Mouse (Mus musculus) heart, postnatal 0 days (tissue): ENCODE measurements around the gene Dpm2.

Source experiments
- CTCF ChIP-seq: IDR thresholded peaks from 2 replicates; pipeline ENCODE4 v1.5.1; 2016; ENCODE audit warnings: antibody characterized with exemption, control low read depth, low read depth
- EP300 ChIP-seq: IDR thresholded peaks from 2 replicates; pipeline ENCODE4 v1.6.1; 2016; ENCODE audit warnings: antibody characterized with exemption, low read depth

- TF ChIP-seq CTCF (no peak), EP300 (no peak)
These were observed 32.2 kb upstream of the Dpm2 start for GRCm38 (mm10) chr2:32538461-32538860.
